Mouse (Mus musculus): ENCODE results near the gene Gm7030.
A peak's percentile ranks its signal among the peaks of the same experiment; 100 is the strongest.
"Not testable (repeated sequence)": the region's sequence is repeated elsewhere in the genome, so short reads cannot be mapped to it uniquely, and the experiment has no call there.

Gm7030 gene

GRCm38 (mm10) chr17:36128968-36129817 lies at the start of gene Gm7030:
Gene Gm7030, minus strand, starts transcription at chr17:36129425.
- Histone ChIP-seq H3K27me3 (ENCODE audit: insufficient read depth, low read length) (peaks cover 48% of the 10 kb centered on the region), H3K4me3 (replicated peaks; ENCODE audit: low read length) (peak within 1 kb of the TSS; percentile 61)
- H3K36me3 ChIP-seq (ENCODE audit: insufficient read depth, low read length); H3K9me3 ChIP-seq (ENCODE audit: low read length); H3K4me1 ChIP-seq (replicated peaks; ENCODE audit: low read depth, low read length): not testable (repeated sequence)

- not testable (repeated sequence) for H3K27me3 ChIP-seq (ENCODE audit: insufficient read depth, low read length); H3K4me3 ChIP-seq (replicated peaks; ENCODE audit: low read length); H3K36me3 ChIP-seq (ENCODE audit: insufficient read depth, low read length); H3K9me3 ChIP-seq (ENCODE audit: low read length); H3K4me1 ChIP-seq (replicated peaks; ENCODE audit: low read depth, low read length)
These were observed 49.7 kb upstream of the Gm7030 start for GRCm38 (mm10) chr17:36178938-36179337.

GRCm38 (mm10) chr17:36176132-36176531 lies 46.9 kb upstream of the Gm7030 start:
- H3K27me3 ChIP-seq (ENCODE audit: insufficient read depth, low read length); H3K36me3 ChIP-seq (ENCODE audit: insufficient read depth, low read length); H3K9me3 ChIP-seq (ENCODE audit: low read length); H3K4me3 ChIP-seq (replicated peaks; ENCODE audit: low read length); H3K4me1 ChIP-seq (replicated peaks; ENCODE audit: low read depth, low read length): not testable (repeated sequence)

GRCm38 (mm10) chr17:36170287-36170814 lies 41.1 kb upstream of the Gm7030 start:
- Histone ChIP-seq H3K4me3 (replicated peaks; ENCODE audit: low read length) (no peak overlapping the region), H3K27me3 (ENCODE audit: insufficient read depth, low read length) (peaks cover 3% of the 10 kb centered on the region), H3K4me1 (replicated peaks; ENCODE audit: low read depth, low read length) (no peaks in the 10 kb centered on the region), H3K36me3 (ENCODE audit: insufficient read depth, low read length) (no peaks in the 10 kb centered on the region), H3K9me3 (ENCODE audit: low read length) (no peaks in the 10 kb centered on the region)
- TF ChIP-seq NANOG (IDR thresholded peaks at IDR 0.05; ENCODE audit: borderline replicate concordance, low read length) = no peak
- TF ChIP-seq POU5F1 (IDR thresholded peaks at IDR 0.05; ENCODE audit: borderline replicate concordance, low read length) = no peak
- no peak for TF ChIP-seq CTCF (conservative IDR thresholded peaks at IDR 0.05; ENCODE audit: low read length)

DNA sequence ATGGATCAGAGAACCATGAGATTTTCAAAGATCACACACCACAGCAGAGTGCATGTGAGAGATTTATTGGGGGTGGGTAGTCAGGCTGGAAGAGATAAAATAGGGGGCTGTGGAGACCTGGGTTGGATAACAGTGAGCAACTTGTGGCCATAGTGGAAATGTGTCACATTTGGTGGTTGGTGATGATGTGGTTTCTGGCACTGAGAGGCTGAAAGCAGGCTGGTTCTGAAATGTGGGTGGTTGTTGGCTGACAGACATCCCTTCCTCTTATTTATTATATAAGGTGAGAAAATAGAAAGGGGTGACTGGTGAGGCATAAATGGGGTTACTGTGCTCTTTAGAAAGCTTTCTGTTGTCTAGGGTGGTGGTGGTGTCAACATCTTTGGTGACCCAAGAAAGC lies 40.5 kb upstream of the Gm7030 start:
- no peak overlapping the region for H3K4me3 ChIP-seq (replicated peaks; ENCODE audit: low read length)
- no peak for TF ChIP-seq POU5F1 (IDR thresholded peaks at IDR 0.05; ENCODE audit: borderline replicate concordance, low read length)
- no peak for TF ChIP-seq CTCF (conservative IDR thresholded peaks at IDR 0.05; ENCODE audit: low read length)
- no peak for TF ChIP-seq NANOG (IDR thresholded peaks at IDR 0.05; ENCODE audit: borderline replicate concordance, low read length)
- peaks cover 3% of the 10 kb centered on the region for H3K27me3 ChIP-seq (ENCODE audit: insufficient read depth, low read length)
- no peaks in the 10 kb centered on the region for H3K9me3 ChIP-seq (ENCODE audit: low read length)
- H3K4me1 ChIP-seq (replicated peaks; ENCODE audit: low read depth, low read length) = no peaks in the 10 kb centered on the region
- no peaks in the 10 kb centered on the region for H3K36me3 ChIP-seq (ENCODE audit: insufficient read depth, low read length)

- H3K27me3 ChIP-seq (ENCODE audit: insufficient read depth, low read length); H3K4me3 ChIP-seq (replicated peaks; ENCODE audit: low read length); H3K4me1 ChIP-seq (replicated peaks; ENCODE audit: low read depth, low read length); H3K9me3 ChIP-seq (ENCODE audit: low read length); H3K36me3 ChIP-seq (ENCODE audit: insufficient read depth, low read length): not testable (repeated sequence)
These were observed 39.9 kb upstream of the Gm7030 start for GRCm38 (mm10) chr17:36169094-36169493.

GRCm38 (mm10) chr17:36168039-36168652 lies 38.9 kb upstream of the Gm7030 start, which contains the start of gene Gm8909:
Gene Gm8909, minus strand, starts transcription at chr17:36168537.
- TF ChIP-seq NANOG (IDR thresholded peaks at IDR 0.05; ENCODE audit: borderline replicate concordance, low read length) = no peak
- no peak for TF ChIP-seq POU5F1 (IDR thresholded peaks at IDR 0.05; ENCODE audit: borderline replicate concordance, low read length)
- TF ChIP-seq CTCF (conservative IDR thresholded peaks at IDR 0.05; ENCODE audit: low read length) = no peak
- H3K36me3 ChIP-seq (ENCODE audit: insufficient read depth, low read length) = no peaks in the 10 kb centered on the region
- no peaks in the 10 kb centered on the region for H3K4me1 ChIP-seq (replicated peaks; ENCODE audit: low read depth, low read length)
- peaks cover 3% of the 10 kb centered on the region for H3K27me3 ChIP-seq (ENCODE audit: insufficient read depth, low read length)
- no peaks in the 10 kb centered on the region for H3K9me3 ChIP-seq (ENCODE audit: low read length)
- no peak within 1 kb of the TSS for H3K4me3 ChIP-seq (replicated peaks; ENCODE audit: low read length)

DNA sequence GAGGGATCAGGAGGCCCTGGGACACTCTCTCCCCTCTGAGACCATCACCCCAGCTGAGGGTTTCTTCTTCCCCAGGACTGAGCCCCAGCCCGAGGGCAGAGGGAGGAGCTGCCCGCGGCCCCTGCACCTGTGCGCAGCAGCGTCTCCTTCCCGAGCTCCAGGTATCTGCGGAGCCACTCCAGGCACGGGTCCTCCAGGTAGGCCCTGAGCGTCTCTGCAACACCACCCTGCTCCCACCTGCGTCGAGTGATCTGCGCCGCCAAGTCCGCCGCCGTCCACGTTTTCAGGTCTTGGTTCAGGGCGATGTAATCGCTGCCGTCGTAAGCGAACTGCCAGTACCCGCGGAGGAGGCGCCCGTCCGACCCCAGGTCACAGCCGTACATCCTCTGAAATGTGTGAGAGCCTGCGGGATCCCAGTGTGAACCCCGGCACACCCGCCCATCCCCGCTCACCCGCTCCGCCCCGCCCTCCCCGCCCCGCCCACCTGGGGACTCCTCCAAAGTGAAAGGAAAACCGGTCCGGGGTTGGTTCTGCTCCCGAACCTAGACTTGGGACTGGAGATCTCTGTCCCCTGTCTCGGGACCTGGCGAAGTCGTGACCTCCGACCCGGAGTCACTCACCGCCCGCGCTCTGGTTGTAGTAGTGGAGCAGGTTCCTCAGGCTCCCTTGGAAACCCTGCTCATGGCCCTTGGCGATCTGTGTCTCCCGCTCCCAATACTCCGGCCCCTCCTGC lies 38.2 kb upstream of the Gm7030 start:
- Histone ChIP-seq H3K36me3 (ENCODE audit: insufficient read depth, low read length) (no peaks in the 10 kb centered on the region), H3K4me3 (replicated peaks; ENCODE audit: low read length) (no peak overlapping the region), H3K4me1 (replicated peaks; ENCODE audit: low read depth, low read length) (no peaks in the 10 kb centered on the region), H3K9me3 (ENCODE audit: low read length) (no peaks in the 10 kb centered on the region), H3K27me3 (ENCODE audit: insufficient read depth, low read length) (peaks cover 4% of the 10 kb centered on the region)
- TF ChIP-seq POU5F1 (IDR thresholded peaks at IDR 0.05; ENCODE audit: borderline replicate concordance, low read length) (no peak), CTCF (conservative IDR thresholded peaks at IDR 0.05; ENCODE audit: low read length) (no peak), NANOG (IDR thresholded peaks at IDR 0.05; ENCODE audit: borderline replicate concordance, low read length) (no peak)

- H3K27me3 ChIP-seq (ENCODE audit: insufficient read depth, low read length); H3K4me1 ChIP-seq (replicated peaks; ENCODE audit: low read depth, low read length); H3K36me3 ChIP-seq (ENCODE audit: insufficient read depth, low read length); H3K9me3 ChIP-seq (ENCODE audit: low read length); H3K4me3 ChIP-seq (replicated peaks; ENCODE audit: low read length): not testable (repeated sequence)
These were observed 37.7 kb upstream of the Gm7030 start for GRCm38 (mm10) chr17:36166901-36167300.
